17 mouse cellular contexts compared by ENCODE assay signal in genomic region chr12:117415146-117415545, GRCm38 (mm10).
"Had no signal": no experiment of that assay in that cellular context is flagged by ENCODE, and none has a peak within 500 bp of the region (broad histone marks: within the 10 kb centered on the region; RNA-seq: fewer than 3 reads in every experiment).

No protein-coding gene starts in this region.

- H3K27ac ChIP-seq: left cerebral cortex, adult 2 months; liver, embryonic 15.5 days; midbrain, embryonic 10.5 days; neural tube, embryonic 15.5 days had no signal

- ATAC-seq: intestine, postnatal 0 days; lung, postnatal 0 days had no signal

- DNase-seq: kidney, adult 8-10 months; kidney, postnatal 25 days; lung, adult 2 months; lung, postnatal 36 days; right cerebral cortex, adult 18-20 months; right cerebral cortex, postnatal 4 days; spleen, adult 18-20 months; thymus, adult 18-20 months; thymus, postnatal 25 days had no signal

- H3K9me3 ChIP-seq: liver, embryonic 15.5 days; midbrain, embryonic 10.5 days; neural tube, embryonic 15.5 days had no signal

- H3K4me1 ChIP-seq: liver, embryonic 15.5 days had no signal

- H3K36me3 ChIP-seq: liver, embryonic 15.5 days; midbrain, embryonic 10.5 days; neural tube, embryonic 15.5 days had no signal

- H3K4me2 ChIP-seq: liver, embryonic 11.5 days; liver, embryonic 15.5 days; neural tube, embryonic 15.5 days had no signal

- H3K27me3 ChIP-seq: liver, embryonic 15.5 days; neural tube, embryonic 15.5 days had no signal

- H3K4me3 ChIP-seq: left cerebral cortex, adult 2 months; liver, embryonic 15.5 days; midbrain, embryonic 10.5 days; myocyte; neural tube, embryonic 15.5 days had no signal

- H3K9ac ChIP-seq: liver, embryonic 15.5 days; neural tube, embryonic 15.5 days had no signal
